Mouse (Mus musculus) naive thymus-derived CD4-positive, alpha-beta T cell, adult 2 months (primary cell): ENCODE data around the gene Zzef1.

ENCODE experiments used
- DNase-seq: peaks from one replicate; pipeline ENCODE4 v3.0.0-alpha.2; 2011; ENCODE audit warnings: low read depth

Zzef1 gene

DNA sequence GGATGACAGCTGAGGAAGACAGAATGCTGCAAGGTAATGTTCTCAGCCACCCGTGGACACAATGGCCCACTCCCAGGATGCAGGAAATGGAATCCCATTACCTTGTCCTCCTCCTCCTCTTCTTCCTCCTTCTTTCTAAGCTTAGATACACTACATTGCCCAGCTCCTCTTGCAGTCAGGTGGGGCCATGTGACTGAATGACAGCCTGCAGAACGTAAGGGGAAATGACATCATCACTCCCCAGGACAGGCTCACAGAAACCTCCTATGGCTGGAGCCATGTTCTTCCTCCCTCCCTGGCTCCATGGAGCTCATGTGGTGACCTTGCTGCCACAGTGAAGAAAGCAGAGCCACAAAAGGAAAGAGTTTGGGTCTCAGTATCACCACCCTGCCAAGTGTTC is 161.3 kb downstream of the Zzef1 start:
- peak; percentile 32 for DNase-seq

DNA sequence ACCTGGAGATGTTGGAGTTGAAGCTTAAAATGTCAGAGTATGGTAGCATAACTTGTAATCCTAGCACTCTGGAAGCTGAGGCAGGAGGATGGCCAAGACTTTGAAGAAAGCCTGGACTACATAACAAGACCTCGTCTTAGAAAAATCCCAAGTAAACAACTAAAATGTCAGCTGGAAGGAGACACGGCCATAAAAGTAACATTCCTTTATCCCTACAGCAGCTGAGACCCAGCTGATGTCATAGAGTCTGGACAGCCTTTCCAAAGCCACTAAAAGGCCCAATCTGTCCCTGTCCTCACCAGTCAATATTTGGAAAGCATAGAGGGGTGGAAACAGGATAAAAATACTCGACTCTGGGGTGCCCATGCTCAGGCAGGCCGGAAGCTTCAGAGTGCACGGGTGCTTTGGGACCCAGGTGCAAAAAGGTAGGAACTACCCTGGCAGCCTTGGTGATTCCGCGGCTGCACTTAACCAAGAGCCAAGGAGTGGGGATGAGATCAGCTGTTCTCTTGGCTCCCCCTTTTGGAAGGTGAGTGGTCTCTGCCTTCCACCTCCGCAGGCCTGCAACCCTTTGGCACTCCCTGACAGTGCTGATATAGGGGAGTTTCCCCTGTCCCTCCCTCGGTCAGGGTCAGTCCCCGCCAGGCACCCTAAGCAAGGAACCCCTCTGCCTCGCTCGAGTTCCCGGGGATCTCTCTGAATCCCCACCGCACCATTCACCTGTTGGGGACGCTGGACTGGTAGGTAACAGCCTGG is 164.1 kb downstream of the Zzef1 start:
- peak; percentile 13 for DNase-seq

DNA sequence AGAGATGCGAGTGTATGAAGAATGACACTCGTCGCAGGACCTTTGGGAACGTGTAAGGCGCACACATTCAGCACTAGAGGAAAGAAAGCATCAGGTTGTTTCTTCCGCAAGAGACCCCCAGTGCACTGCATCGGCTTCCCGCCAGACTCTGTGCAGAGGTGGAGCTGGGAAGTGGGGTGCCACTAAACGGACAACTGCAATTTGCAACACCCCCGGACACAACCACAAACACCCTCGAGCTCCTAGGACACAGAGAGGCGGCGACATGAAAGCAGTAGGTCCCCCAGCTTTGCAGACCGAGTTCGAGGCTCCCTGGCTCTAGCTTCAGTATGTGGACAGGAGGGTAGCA is 164.7 kb downstream of the Zzef1 start:
- DNase-seq, result no peak

DNA sequence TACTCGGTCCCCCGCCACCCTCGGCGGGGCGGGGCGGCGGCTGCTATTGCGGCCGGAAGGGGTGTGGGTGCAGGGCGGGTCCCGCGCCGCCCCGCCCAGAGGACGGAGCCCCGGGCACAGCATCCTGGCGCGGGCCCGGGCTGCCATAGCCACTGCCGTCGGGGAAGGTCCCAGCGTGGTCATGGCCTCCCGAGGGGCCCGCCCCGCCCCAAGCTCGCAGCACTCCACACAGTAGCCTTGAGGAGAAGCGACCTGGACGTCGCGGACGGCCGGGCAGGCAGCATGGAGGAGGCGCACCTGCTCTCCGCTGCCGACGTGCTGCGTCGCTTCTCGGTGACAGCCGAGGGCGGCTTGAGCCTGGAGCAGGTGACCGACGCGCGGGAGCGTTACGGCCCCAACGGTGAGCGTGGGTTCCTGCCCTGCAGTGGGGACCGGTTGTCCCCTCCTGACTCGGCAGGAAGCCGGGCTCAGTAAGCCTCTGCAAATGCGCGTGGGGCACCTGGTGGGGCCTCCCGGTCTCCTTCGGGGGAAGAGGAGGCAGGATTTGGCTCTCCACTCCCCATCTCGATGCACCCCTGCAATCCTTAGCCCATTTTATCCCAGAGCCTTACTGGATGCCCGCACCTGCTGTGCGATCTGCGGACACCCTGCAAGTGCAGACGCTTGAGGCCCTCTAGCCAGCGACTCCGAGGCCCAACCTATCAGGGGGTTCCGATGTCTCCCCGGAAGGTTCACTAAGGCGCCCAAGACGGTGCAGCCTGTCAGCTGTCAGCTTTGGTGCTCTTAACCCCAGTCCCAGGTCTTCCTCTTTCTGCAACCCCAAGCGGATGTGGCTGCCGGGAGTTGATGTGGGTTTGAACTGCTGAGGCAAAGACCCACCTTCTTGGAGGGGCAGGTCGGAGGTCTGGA is 165.3 kb downstream of the Zzef1 start, which contains the start of gene Atp2a3:
Gene Atp2a3 (plus strand): TSS at position 98 of the 909 bp plus-strand sequence.
- peak; percentile 83 for DNase-seq

DNA sequence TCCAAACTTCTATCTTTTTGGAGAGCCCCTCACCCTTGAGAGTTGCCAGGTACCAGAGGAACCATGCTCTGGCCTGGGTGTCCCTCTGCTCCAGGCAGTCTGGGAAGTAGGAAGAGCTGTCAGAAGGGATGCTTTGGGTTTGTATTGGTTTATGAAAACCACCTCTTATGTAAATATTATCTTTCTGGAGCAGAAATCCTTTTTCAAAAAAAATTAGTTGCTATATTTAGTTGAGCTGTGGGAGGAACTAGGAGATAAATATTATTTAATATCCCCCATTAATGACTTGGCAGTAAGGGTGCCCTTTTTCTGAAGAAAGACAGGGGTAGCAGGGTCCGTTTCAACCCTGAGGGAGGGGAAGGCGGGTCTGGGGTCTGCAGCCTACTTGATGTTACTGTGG is 166.4 kb downstream of the Zzef1 start:
- DNase-seq, result no peak

DNA sequence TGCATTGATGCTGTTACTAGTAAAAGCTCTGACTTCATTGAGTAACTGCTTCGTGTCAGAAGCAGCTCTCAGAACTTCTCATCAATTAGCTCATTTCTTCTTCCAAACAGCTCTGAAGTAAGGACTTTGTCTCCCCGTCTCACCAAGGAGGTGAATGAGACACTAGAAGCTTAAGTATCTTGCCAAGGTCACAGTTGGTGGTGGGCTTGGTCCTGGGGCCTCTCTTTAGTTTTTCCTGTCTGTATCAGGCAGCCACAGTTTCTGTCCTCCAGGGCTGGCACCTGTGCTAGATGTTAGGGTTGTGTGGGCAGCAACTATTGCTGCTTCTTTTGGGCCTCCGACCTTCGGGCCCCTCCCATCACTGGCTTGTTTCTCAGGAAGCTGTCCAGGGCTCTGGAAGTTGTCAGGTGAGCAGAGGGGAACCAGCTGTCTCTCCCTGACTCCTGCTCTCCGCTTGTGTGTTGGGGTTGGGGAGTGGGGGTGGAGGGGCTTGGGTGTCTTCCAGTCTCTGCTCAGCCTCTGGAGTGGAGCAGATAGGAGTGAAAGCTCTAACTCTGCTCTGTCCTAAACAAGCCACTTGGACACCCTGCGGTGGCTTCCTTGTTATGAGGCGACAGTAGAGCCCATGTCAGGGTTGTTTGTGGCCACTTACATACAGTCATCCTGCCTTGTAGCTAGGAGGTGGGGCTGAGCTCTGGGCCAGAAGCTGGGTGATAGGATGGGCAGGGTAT is 167.2 kb downstream of the Zzef1 start:
- peak; percentile 16 for DNase-seq

DNA sequence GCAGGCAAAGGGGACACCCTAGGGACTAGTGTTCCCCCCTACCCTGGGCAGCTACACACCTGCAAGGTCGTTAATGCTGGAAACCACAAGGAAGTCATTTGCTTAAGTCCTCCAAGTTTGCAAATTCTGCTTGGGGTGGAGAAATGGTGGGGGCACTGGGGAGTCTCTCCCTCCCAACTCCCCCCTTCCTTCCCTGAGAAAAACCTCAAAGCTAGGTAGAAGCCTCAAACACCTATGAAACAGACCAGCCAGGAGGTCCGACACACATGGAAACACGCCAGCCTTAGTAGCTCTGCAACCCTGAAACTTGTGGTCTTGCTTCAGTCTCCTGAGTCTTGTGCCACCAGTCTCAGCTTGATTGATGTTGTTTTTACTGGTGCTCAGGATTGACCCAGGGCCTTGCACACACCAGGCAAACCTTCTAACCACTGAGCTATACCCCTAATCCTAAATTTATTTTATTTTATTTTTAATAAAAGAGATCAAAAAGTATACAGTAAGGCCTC is 167.8 kb downstream of the Zzef1 start:
- DNase-seq, result peak; percentile 19

DNA sequence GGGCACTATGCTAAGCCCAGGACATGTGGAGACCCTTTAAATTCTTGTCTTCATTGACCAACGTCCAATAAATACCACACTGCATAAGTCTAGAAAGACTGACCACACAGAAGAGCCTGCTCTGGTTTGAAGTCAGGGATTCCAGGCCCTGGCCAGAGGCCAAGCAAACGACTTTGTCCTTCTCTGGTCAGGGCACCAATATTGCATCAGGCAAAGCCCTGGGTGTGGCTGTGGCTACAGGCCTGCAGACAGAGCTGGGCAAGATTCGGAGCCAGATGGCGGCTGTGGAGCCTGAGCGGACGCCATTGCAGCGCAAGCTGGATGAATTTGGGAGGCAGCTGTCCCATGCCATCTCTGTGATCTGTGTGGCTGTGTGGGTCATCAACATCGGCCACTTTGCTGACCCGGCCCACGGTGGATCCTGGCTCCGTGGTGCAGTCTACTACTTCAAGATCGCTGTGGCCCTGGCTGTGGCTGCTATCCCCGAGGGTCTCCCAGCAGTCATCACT is 179.0 kb downstream of the Zzef1 start:
- no peak for DNase-seq
